Mouse (Mus musculus) inflammation-experienced regulatory T-cells, adult 6 months (primary cell): ENCODE results near the gene Treml4. TPM values are rescaled to one million over a fixed set of nuclear protein-coding genes. Genes with fewer than 3 reads are reported as not detected.

Source experiments
- polyA plus RNA-seq, 3 experiments: library from polyadenylated mRNA; unstranded; fragments of 100-300 nt; shearing (Covaris generic); gene quantifications; one replicate each; pipeline ENCODE4 v1.2.1; 2017

Treml4 gene
- polyA plus RNA-seq, 3 experiments from 2014 or later: 0.55 to 1.3 TPM; not detected in 1

Other genes starting within 250 kb of the Treml4 start
- gene 1700122O11Rik, start 226.0 kb upstream of the Treml4 start, polyA plus RNA-seq: not detected
- not detected for gene 1700067P10Rik, start 175.0 kb upstream of the Treml4 start, polyA plus RNA-seq
- gene 9830107B12Rik, start 118.0 kb upstream of the Treml4 start, polyA plus RNA-seq: not detected
- under 1 TPM in 1 of 3 experiments, not detected in 2; 0.36 TPM for gene A530064D06Rik, start 97.0 kb upstream of the Treml4 start, polyA plus RNA-seq
- gene Trem1, start 31.5 kb upstream of the Treml4 start, polyA plus RNA-seq: not detected
- not detected for gene Trem3, start 16.5 kb upstream of the Treml4 start, polyA plus RNA-seq
- gene Treml2, start 35.2 kb downstream of the Treml4 start, polyA plus RNA-seq: 10 to 100 TPM in 2 of 3 experiments, under 1 TPM in 1; 0.69 to 12.3 (median 11.3) TPM
- gene B430306N03Rik, start 51.8 kb downstream of the Treml4 start, polyA plus RNA-seq: 1 to 10 TPM in 2 of 3 experiments, not detected in 1; 2.8 to 5.6 TPM
- gene Trem2, start 82.1 kb downstream of the Treml4 start, polyA plus RNA-seq: not detected
- gene Treml1, start 95.6 kb downstream of the Treml4 start, polyA plus RNA-seq: not detected
- gene Nfya, start 145.6 kb downstream of the Treml4 start, polyA plus RNA-seq: 10 to 100 TPM in 2 of 3 experiments, 1 to 10 TPM in 1; 9.9 to 12.1 (median 11.2) TPM
- gene Oard1, start 145.7 kb downstream of the Treml4 start, polyA plus RNA-seq: 100 to 1,000 TPM in 1 of 3 experiments, 10 to 100 TPM in 2; 85.8 to 107 (median 94.9) TPM
- 1 to 10 TPM; 1.8 to 5.7 (median 2.2) TPM for gene Apobec2, start 168.6 kb downstream of the Treml4 start, polyA plus RNA-seq
- not detected for gene Tspo2, start 187.2 kb downstream of the Treml4 start, polyA plus RNA-seq
- 10 to 100 TPM; 16.0 to 23.9 (median 16.7) TPM for gene Unc5cl, start 190.6 kb downstream of the Treml4 start, polyA plus RNA-seq